Mouse (Mus musculus) limb, embryonic 12.5 days (tissue): ENCODE results near the gene Rgs6. TPM values are rescaled to one million over a fixed set of nuclear protein-coding genes. Genes with fewer than 3 reads are reported as not detected.

Experiments used
- ATAC-seq: fragments of 200-750 bp; cut with Nextera tagmentation; 2 replicates; pipeline ENCODE4 v1.8.0; 2017; ENCODE audit warnings: low read depth, moderate TSS enrichment; ENCODE audit not compliant: insufficient number of reproducible peaks, insufficient read depth, low FRiP score, low TSS enrichment
- H3K27ac ChIP-seq: fragments of 300-500 bp; sonication (generic); 2 replicates; pipeline ENCODE4 v1.5.1; 2016; ENCODE audit warnings: mild to moderate bottlenecking, moderate library complexity
- H3K27me3 ChIP-seq: fragments of 300-500 bp; sonication (generic); 2 replicates; pipeline ENCODE4 v1.6.1; 2016; ENCODE audit warnings: mild to moderate bottlenecking, moderate library complexity
- H3K36me3 ChIP-seq: fragments of 300-500 bp; sonication (generic); 2 replicates; pipeline ENCODE4 v1.6.1; 2016; ENCODE audit warnings: mild to moderate bottlenecking, moderate library complexity
- H3K4me1 ChIP-seq: fragments of 300-500 bp; sonication (generic); replicated peaks from 2 replicates; pipeline ENCODE4 v1.6.1; 2016
- H3K4me2 ChIP-seq: fragments of 300-500 bp; sonication (generic); 2 replicates; pipeline ENCODE4 v1.6.1; 2016; ENCODE audit warnings: mild to moderate bottlenecking, moderate library complexity
- H3K4me3 ChIP-seq: fragments of 300-500 bp; sonication (generic); replicated peaks from 2 replicates; pipeline ENCODE4 v1.5.1; 2016; ENCODE audit warnings: mild to moderate bottlenecking
- H3K9ac ChIP-seq: fragments of 300-500 bp; sonication (generic); replicated peaks from 2 replicates; pipeline ENCODE4 v1.6.1; 2016; ENCODE audit warnings: mild to moderate bottlenecking, moderate library complexity
- H3K9me3 ChIP-seq: fragments of 300-500 bp; sonication (generic); 2 replicates; pipeline ENCODE4 v1.6.1; 2016; ENCODE audit warnings: mild to moderate bottlenecking, moderate library complexity
- WGBS: fragments of 180-500 bp; shearing (Covaris S2); methylation state at CpG from one replicate; pipeline ENCODE4 v1.1.7; 2016; 5-methylcytosine and 5-hydroxymethylcytosine counted together
- polyA plus RNA-seq: library from polyadenylated mRNA; unstranded; fragments of >200 nt; fragmentation: Nextera tagmentation; extraction: Ambion mirVana; gene quantifications from 2 replicates; pipeline ENCODE4 v1.2.1, GENCODE M21; 2016

The Rgs6 gene
- polyA plus RNA-seq, 1 experiment from 2014 or later, result 0.56 TPM

DNA sequence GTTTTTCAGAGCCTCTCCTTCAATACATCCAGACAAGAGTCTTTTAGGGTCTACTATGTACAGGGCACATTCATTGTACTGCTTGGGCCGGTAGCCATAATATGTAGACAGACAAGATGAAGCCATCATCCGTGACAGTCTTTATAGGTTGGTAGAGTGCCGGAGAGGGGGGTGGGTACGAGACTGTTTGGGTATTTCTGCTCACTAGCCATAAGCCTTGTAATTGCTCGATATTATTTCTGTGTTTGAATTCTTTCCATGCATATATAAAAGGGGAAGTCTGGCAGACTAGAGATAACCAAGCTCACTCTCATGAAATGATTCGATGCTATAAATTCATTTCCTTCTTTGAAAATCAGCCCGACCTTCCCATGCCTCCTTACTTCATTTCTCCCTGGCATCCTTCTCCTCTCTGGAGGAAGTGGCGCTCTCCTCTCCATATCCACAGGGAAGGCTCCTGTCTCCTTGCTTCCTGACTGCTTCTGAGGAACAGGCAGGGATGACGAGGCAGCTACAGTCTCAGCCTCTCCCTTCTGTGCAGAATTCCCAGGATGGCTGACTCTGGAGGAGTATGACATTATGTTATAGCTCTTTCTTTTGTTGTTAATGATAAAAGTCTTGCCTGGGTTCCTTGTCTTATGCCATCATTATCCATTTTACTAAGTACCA, 416.1 kb downstream of the Rgs6 start:
- Histone ChIP-seq H3K36me3 (no peaks in the 10 kb centered on the region), H3K4me1 (no peaks in the 10 kb centered on the region), H3K27me3 (peaks cover 8% of the 10 kb centered on the region; the same call in 1 of the 2 replicates), H3K9ac (no peak overlapping the region), H3K9me3 (no peaks in the 10 kb centered on the region), H3K4me3 (no peak overlapping the region), H3K4me2 (no peak overlapping the region), H3K27ac (no peak overlapping the region)
- 82% methylated on average over 9 of the region's 9 CpGs for WGBS
- ATAC-seq, result no peak

DNA sequence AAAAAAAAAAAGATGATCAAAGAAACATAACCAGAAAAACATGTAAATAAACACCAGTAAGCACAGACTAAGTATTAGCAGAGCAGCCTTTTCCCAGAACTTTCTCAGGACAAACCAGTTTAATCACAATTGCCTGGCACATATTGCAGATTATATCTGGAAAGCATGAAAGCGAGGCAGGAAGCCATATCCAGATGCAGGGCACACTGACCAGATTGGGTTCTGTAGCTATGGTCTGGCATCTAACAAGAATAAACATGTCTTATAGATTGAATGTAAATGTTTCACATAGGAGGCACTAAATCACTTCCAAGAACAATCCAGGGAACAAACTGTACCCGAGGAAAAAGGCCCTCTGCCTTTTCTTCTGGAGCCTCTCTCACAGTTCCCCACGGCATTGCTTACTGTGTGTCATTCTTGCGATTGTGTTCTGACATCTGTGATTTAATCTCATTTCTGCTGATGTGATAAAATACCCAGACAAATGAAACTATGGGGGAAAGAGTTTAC, 423.0 kb downstream of the Rgs6 start:
- WGBS, result 88% methylated on average over 4 of the region's 4 CpGs
- H3K9ac ChIP-seq, result no peak overlapping the region
- no peak overlapping the region for H3K4me2 ChIP-seq
- H3K36me3 ChIP-seq, result no peaks in the 10 kb centered on the region
- H3K4me3 ChIP-seq, result no peak overlapping the region
- H3K4me1 ChIP-seq, result no peaks in the 10 kb centered on the region; the same call in 1 of the 2 replicates
- no peaks in the 10 kb centered on the region for H3K27me3 ChIP-seq
- no peaks in the 10 kb centered on the region for H3K9me3 ChIP-seq
- H3K27ac ChIP-seq, result no peak overlapping the region
- ATAC-seq, result no peak

DNA sequence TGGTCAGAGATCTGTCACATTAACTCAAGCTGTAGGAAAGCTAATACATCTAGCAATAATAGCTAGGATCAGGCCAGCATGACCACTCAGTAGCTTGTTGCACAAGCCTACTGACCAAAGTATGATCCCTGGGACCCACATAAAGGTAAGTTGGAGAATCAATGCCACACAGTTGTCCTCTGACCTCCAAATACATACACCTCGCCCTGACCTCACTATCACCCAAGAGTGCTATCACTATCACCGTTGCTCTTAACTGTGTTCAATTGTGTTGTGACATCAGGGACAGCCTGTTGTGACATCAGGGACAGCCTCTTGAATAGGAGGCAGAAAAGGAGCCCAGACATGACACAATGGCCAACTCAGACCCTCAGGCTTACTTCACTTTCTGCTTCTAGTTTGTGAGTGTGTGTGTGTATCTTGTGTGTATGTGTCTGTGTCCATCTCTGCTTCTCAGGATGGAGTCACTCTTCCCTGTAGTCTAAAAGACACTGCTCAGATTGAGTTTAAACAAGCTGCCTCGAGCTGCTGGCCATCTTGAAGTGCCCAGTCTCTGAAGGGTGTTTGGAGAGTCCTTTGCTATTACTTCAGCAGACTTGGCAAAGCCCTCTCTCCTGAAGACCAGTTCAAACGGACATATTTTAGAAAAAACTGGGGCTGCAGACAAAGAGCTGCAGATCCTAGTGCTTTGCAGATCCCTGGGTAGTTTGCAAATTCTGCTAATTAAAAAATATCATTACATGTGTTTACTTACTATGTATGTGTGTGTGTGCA, 426.0 kb downstream of the Rgs6 start:
- no peaks in the 10 kb centered on the region for H3K9me3 ChIP-seq
- H3K27me3 ChIP-seq, result no peaks in the 10 kb centered on the region
- no peaks in the 10 kb centered on the region; the same call in 1 of the 2 replicates for H3K4me1 ChIP-seq
- no peak overlapping the region for H3K9ac ChIP-seq
- 69% methylated on average over 4 of the region's 4 CpGs for WGBS
- H3K4me3 ChIP-seq, result no peak overlapping the region
- ATAC-seq, result no peak
- H3K4me2 ChIP-seq, result no peak overlapping the region
- H3K27ac ChIP-seq, result no peak overlapping the region
- H3K36me3 ChIP-seq, result no peaks in the 10 kb centered on the region

DNA sequence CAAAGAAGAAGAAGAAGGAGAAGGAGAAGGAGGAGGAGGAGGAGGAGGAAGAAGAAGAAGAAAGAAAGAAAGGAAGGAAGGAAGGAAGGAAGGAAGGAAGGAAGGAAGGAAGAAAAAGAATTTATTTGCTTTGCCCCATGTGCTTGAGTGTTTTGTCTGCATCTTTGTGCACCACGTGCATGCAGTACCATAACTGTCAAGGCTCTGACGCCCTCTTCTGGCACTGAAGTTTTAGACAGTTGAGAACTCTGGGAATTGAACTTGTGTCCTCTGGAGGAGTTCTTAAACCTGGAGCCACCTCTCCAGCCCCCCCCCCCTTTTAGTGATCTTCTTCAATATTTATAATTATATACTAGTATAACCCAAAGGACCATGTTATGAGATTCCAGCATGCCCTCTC, 426.8 kb downstream of the Rgs6 start:
- no peak for ATAC-seq
- H3K9me3 ChIP-seq, result no peaks in the 10 kb centered on the region
- no peak overlapping the region for H3K4me3 ChIP-seq
- H3K9ac ChIP-seq, result no peak overlapping the region
- no peaks in the 10 kb centered on the region; the same call in 1 of the 2 replicates for H3K4me1 ChIP-seq
- 29% methylated on average over 2 of the region's 2 CpGs for WGBS
- H3K27me3 ChIP-seq, result no peaks in the 10 kb centered on the region
- no peak overlapping the region for H3K27ac ChIP-seq
- H3K36me3 ChIP-seq, result no peaks in the 10 kb centered on the region
- H3K4me2 ChIP-seq, result no peak overlapping the region

DNA sequence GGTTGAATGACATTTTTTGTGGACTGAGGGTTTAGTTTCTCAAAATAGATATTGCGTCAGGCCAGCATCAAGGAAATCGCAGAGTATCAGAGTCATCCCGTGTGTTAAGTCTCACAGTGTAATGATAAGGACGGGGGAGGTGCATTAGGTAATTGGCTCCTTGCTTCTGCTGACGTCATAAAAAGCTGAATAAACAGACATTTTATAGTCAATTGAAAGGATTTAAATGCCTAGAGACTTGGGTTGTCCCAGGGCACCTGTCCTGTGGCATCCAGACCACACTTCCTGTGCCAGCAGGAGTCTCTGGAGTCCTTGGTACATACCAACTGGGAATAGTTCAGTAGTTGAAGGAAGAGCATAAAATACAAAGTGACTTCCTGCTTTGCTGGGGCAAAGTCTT, 427.3 kb downstream of the Rgs6 start:
- Histone ChIP-seq H3K36me3 (no peaks in the 10 kb centered on the region), H3K9me3 (no peaks in the 10 kb centered on the region), H3K9ac (no peak overlapping the region), H3K4me3 (no peak overlapping the region), H3K4me1 (no peaks in the 10 kb centered on the region; the same call in 1 of the 2 replicates), H3K27me3 (no peaks in the 10 kb centered on the region), H3K27ac (no peak overlapping the region), H3K4me2 (no peak overlapping the region)
- no peak for ATAC-seq
- 74% methylated on average over 5 of the region's 5 CpGs for WGBS

DNA sequence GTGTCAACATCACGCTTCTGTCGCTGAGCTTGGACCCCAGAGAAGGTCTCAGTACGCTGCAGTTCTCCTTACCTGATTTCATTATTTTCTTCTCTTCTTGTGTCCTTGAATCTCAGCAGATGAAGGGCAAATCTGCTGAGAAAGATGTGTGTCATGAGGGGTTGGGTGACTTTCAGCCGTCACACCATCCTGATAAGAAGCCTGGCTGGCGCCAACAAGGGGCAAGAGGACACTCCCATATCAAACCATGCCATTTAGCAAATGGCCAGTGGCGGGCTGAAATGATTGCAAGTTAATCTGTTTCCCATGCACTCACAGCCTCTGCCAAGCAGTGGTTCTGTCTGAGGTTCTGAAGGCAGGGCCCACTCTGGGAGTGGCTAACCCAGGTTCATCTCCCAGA, 428.4 kb downstream of the Rgs6 start:
- no peaks in the 10 kb centered on the region for H3K9me3 ChIP-seq
- H3K4me1 ChIP-seq, result no peaks in the 10 kb centered on the region; the same call in 1 of the 2 replicates
- no peak for ATAC-seq
- no peak overlapping the region for H3K4me2 ChIP-seq
- 81% methylated on average over 6 of the region's 6 CpGs for WGBS
- no peaks in the 10 kb centered on the region for H3K36me3 ChIP-seq
- H3K27me3 ChIP-seq, result no peaks in the 10 kb centered on the region
- no peak overlapping the region for H3K4me3 ChIP-seq
- no peak overlapping the region for H3K9ac ChIP-seq
- no peak overlapping the region for H3K27ac ChIP-seq

DNA sequence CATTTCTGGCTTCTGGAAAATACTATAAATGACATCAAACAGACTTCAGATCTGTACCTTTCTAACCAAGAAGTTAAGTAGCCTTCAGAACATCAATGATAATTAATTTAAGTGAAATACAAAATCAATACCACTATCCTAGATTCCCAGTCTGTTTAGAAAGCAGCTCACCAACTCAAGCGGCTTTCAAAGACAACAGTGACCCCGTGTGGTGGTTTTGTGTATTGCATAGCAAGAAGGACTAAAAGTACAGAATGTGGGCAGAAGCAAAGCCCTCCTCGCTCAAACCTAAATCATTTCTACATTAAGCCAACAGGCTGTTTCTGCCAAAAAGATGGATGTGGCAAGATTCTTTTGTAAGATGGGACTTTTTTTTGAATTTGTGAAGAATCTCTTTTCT, 429.9 kb downstream of the Rgs6 start:
- no peak for ATAC-seq
- Histone ChIP-seq H3K36me3 (no peaks in the 10 kb centered on the region), H3K27ac (no peak overlapping the region), H3K9ac (no peak overlapping the region), H3K4me1 (no peaks in the 10 kb centered on the region; the same call in 1 of the 2 replicates), H3K4me3 (no peak overlapping the region), H3K4me2 (no peak overlapping the region), H3K27me3 (no peaks in the 10 kb centered on the region), H3K9me3 (no peaks in the 10 kb centered on the region)
- WGBS, result 8% methylated on average over 3 of the region's 3 CpGs

DNA sequence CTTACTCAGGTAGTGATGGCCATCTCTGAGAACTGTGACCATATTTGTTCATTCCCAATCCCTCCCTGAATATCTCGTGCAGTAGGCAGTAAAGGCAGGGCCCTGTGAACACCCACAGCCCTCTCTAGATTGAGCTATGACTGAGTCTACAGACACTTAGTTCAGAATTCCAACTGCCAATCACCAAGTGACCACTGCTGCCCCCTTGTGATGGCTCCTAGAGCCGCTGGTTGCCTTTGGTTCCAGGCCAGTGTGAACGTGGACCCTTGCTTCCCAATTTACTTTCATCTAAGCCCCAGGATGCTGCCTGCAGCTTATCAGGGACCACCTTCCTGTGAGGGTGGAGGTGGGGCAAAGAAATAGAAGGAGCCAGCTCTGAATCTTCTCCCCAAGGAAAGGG, 438.9 kb downstream of the Rgs6 start:
- H3K27ac ChIP-seq, result no peak overlapping the region
- H3K9me3 ChIP-seq, result no peaks in the 10 kb centered on the region
- no peak for ATAC-seq
- no peak overlapping the region for H3K4me2 ChIP-seq
- 30% methylated on average over 3 of the region's 3 CpGs for WGBS
- H3K4me1 ChIP-seq, result no peaks in the 10 kb centered on the region
- no peak overlapping the region for H3K9ac ChIP-seq
- H3K36me3 ChIP-seq, result no peaks in the 10 kb centered on the region
- H3K4me3 ChIP-seq, result no peak overlapping the region
- H3K27me3 ChIP-seq, result no peaks in the 10 kb centered on the region

DNA sequence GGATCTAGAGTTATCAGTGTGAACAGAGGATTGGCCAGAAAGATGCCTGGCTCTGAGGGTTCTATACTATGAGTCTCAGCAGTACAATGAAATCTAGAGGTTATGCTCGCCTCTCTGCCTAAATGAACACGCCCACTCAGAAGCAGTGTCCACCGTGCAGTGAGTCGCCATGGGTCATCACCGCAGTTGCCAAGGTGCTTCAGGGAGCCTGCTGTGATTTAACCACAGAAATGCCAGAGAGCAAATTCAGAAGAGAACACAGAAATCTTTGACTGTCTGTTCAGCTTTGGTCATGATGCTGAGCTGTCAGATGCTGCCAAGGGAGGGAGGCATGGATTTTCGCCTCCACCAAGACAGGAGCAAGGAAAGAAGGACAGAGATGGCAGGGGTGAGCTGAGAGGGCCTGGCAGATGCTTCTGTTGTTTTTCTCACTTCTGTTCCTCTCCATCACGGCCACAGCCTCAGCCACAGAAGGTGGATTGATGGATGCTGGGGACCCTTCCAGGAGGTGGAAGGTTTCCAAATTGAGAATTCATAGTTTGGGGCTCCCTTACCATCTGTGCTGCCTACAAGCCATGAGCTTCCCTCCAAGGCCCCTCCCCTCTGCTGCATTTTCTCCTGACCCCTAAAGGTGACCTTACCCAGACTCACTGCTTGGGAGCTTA, 445.2 kb downstream of the Rgs6 start:
- ATAC-seq, result no peak
- 71% methylated on average over 7 of the region's 7 CpGs for WGBS

DNA sequence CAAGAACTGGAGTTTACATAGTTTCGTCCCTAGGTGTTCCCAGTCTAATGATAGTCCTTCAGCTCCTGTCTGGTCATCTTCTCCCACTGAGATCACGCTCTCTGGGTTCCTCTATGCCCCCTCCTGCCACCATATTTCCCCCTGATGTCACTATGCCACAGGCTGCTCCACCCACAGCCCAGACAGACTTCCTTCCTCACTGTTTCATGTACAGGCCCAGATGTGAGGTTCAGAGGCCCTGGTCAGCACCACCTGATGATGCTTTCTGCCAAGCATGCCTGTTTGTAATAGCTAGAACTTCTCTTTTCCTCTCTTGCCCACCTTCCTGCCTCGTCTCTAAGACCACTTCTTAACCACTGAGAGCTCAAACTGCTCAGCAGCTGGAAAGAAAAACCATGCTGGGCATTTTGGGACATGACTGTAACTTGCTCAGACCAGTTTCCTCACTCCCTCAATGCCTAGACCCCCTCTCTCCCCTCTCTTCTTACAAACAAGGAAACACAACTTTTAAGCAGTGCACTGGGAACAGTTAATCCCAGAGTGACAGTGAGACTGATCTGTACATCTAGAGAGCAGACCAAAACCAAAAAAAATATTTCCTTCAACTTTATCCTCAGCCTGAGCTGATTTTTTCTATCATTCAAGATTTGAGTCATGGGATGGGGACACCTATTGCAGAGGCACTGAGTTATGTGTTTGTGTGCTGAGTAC, 446.9 kb downstream of the Rgs6 start:
- Histone ChIP-seq H3K4me1 (peaks cover 16% of the 10 kb centered on the region), H3K9me3 (no peaks in the 10 kb centered on the region), H3K4me2 (no peak overlapping the region), H3K4me3 (no peak overlapping the region), H3K36me3 (no peaks in the 10 kb centered on the region), H3K27me3 (no peaks in the 10 kb centered on the region), H3K9ac (no peak overlapping the region), H3K27ac (no peak overlapping the region)
- ATAC-seq, result no peak
- WGBS, result 73% methylated on average over 3 of the region's 3 CpGs

More for the DNA sequence above, 445.2 kb downstream of the Rgs6 start:
- Histone ChIP-seq H3K4me2 (no peak overlapping the region), H3K9me3 (no peaks in the 10 kb centered on the region), H3K27me3 (no peaks in the 10 kb centered on the region), H3K4me1 (peaks cover 6% of the 10 kb centered on the region), H3K4me3 (no peak overlapping the region), H3K27ac (no peak overlapping the region), H3K36me3 (no peaks in the 10 kb centered on the region), H3K9ac (no peak overlapping the region)
